Mouse (Mus musculus) stomach, postnatal 0 days (tissue): ENCODE results near the gene Gnb2. TPM values are rescaled to one million over a fixed set of nuclear protein-coding genes. Genes with fewer than 3 reads are reported as not detected.

ENCODE experiments used
- ATAC-seq: fragments of 200-750 bp; cut with Nextera tagmentation; 2 replicates; pipeline ENCODE4 v1.8.0; 2017; ENCODE audit not compliant: low FRiP score, low TSS enrichment
- DNase-seq: peaks from one replicate; pipeline ENCODE4 v3.0.0-alpha.2; 2016; ENCODE audit warnings: low spot score
- H3K27ac ChIP-seq: fragments of 300-500 bp; sonication (generic); replicated peaks from 2 replicates; pipeline ENCODE4 v1.5.1; 2014; ENCODE audit warnings: mild to moderate bottlenecking, control low read depth
- H3K27me3 ChIP-seq: fragments of 300-500 bp; sonication (generic); 2 replicates; pipeline ENCODE4 v1.6.1; 2014; ENCODE audit warnings: low read length; ENCODE audit not compliant: control insufficient read depth, insufficient read depth
- H3K36me3 ChIP-seq: fragments of 300-500 bp; sonication (generic); 2 replicates; pipeline ENCODE4 v1.6.1; 2014; ENCODE audit warnings: low read length, mixed read lengths; ENCODE audit not compliant: control insufficient read depth, insufficient read depth
- H3K4me1 ChIP-seq: fragments of 300-500 bp; sonication (generic); replicated peaks from 2 replicates; pipeline ENCODE4 v1.6.1; 2014; ENCODE audit warnings: antibody characterized with exemption; ENCODE audit not compliant: control insufficient read depth, insufficient read depth
- H3K4me2 ChIP-seq: fragments of 300-500 bp; sonication (generic); replicated peaks from 2 replicates; pipeline ENCODE4 v1.6.1; 2014; ENCODE audit warnings: low read depth, mild to moderate bottlenecking, control low read depth, moderate library complexity
- H3K4me3 ChIP-seq: fragments of 300-500 bp; sonication (generic); 2 replicates; pipeline ENCODE4 v1.5.1; 2014; ENCODE audit warnings: low read depth, low read length, control low read depth
- H3K9ac ChIP-seq: fragments of 300-500 bp; sonication (generic); 2 replicates; pipeline ENCODE4 v1.6.1; 2014; ENCODE audit warnings: mild to moderate bottlenecking, low read length, control low read depth, mixed read lengths
- H3K9me3 ChIP-seq: fragments of 300-500 bp; sonication (generic); 2 replicates; pipeline ENCODE4 v1.6.1; 2016; ENCODE audit warnings: low read length; ENCODE audit not compliant: control insufficient read depth
- CTCF ChIP-seq: IDR thresholded peaks from 2 replicates; pipeline ENCODE4 v1.5.1; 2016; ENCODE audit warnings: antibody characterized with exemption, low read depth, mild to moderate bottlenecking, moderate library complexity
- EP300 ChIP-seq: optimal IDR thresholded peaks from 2 replicates; pipeline ENCODE3; 2016; ENCODE audit warnings: antibody characterized with exemption
- WGBS: fragments of 180-500 bp; shearing (Covaris S2); extraction: QIAGEN DNeasy Blood & Tissue Kit; methylation state at CpG from one replicate; pipeline ENCODE4 v1.1.7; 2014; 5-methylcytosine and 5-hydroxymethylcytosine counted together
- polyA plus RNA-seq: library from polyadenylated mRNA; unstranded; fragments of >200 nt; fragmentation: Nextera tagmentation; extraction: Ambion mirVana; gene quantifications from 2 replicates; pipeline ENCODE4 v1.2.1, GENCODE M21; 2015

Gnb2 gene
- polyA plus RNA-seq, 1 experiment from 2014 or later: 345 TPM

DNA sequence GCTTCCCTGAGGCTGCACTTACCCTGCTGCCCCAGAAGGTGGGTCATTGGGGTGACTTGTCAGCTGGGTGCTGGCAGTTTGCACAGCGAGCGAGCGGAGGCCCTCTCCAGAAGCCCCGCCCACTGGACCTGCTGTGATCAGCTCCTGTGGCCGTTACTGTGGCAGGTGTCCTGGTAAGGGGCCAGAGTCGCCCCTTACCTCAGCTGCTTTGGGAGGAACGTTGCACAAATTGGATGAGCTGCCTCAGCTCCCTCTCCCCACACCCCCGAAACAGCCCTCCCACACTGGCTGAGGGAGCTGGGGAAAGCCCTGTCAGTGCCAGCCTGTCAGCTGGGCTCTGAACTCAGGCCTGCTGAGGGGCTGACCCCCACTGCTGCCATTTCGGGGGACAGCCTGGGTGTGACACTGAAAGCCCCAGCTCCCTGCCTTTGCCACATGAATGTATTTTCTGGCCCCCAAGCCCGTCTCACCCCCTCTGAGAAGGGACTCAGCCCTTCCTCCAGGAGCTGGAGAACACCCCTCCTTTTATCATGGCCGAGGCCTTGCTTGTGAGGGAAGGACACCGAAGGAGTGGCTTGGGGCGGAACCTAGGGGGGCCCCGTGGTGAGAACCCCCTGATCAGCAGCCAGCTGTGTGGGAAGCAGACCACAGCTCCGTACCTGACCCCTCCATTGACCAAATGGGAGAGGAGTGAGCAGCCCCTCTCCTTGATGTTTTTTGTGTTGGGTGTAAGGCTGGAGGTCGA lies 6.9 kb downstream of the Gnb2 start:
- H3K9me3 ChIP-seq: no peaks in the 10 kb centered on the region
- no peak overlapping the region for H3K4me3 ChIP-seq
- TF ChIP-seq CTCF: peak; percentile 32
- no peak for TF ChIP-seq EP300
- no peak overlapping the region for H3K4me2 ChIP-seq
- no peaks in the 10 kb centered on the region for H3K27me3 ChIP-seq
- DNase-seq (peak; percentile 82), ATAC-seq (peak; percentile 55)
- H3K4me1 ChIP-seq: peaks cover 2% of the 10 kb centered on the region
- peaks cover 63% of the 10 kb centered on the region for H3K36me3 ChIP-seq
- WGBS: 40% methylated on average over 16 of the region's 16 CpGs
- no peak overlapping the region; the same call in 1 of the 2 replicates for H3K9ac ChIP-seq
- 0 out of 2 replicates have a peak overlapping the region, but pooled peaks have one; percentile 2 for H3K27ac ChIP-seq

DNA sequence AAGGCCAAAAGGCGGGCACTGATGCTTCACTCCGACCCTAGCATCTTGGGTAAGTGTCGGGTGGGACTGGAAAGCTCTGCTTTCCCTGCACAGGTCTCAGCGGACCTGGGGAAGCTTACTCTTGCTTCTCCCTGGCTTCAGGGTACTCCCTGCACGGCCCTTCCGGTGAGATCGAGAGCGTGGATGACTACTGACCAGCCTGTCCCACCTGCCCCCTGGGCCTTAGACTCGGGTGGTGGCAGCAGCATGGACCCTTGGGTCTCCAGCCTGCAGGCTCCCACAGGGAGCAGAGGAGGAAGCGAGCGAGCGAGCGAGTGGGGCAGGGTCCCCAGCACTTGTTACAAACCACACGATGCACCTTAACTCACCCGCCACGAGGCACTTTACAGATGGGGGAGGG lies 7.8 kb downstream of the Gnb2 start:
- Histone ChIP-seq H3K27ac (no peak overlapping the region), H3K9me3 (no peaks in the 10 kb centered on the region), H3K27me3 (no peaks in the 10 kb centered on the region), H3K4me1 (peaks cover 2% of the 10 kb centered on the region), H3K4me2 (no peak overlapping the region), H3K9ac (no peak overlapping the region), H3K4me3 (no peak overlapping the region), H3K36me3 (peaks cover 72% of the 10 kb centered on the region)
- TF ChIP-seq EP300 (no peak), CTCF (no peak)
- DNase-seq (no peak), ATAC-seq (no peak)
- 70% methylated on average over 16 of the region's 16 CpGs for WGBS

DNA sequence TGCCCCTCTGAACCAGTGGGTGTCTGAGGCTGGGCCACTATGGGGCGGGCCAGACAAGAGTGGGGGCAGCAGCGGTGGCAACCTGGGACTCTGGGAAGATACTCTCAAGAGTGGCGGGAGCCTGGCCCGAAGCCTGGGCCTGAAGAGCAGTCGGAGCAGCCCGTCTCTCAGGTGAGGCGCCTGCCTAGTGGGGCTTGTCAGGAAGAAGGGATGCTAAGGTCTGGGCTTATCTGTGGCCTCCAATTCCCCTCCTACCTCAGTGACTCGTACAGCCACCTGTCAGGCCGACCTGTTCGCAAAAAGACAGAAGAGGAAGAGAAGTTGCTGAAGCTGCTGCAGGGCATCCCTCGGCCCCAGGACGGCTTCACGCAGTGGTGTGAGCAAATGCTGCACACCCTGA lies 8.6 kb downstream of the Gnb2 start:
- no peak for TF ChIP-seq EP300
- no peak for TF ChIP-seq CTCF
- Histone ChIP-seq H3K4me1 (no peaks in the 10 kb centered on the region), H3K36me3 (peaks cover 76% of the 10 kb centered on the region), H3K27ac (no peak overlapping the region), H3K4me2 (no peak overlapping the region), H3K4me3 (no peak overlapping the region), H3K27me3 (no peaks in the 10 kb centered on the region), H3K9me3 (no peaks in the 10 kb centered on the region), H3K9ac (no peak overlapping the region)
- ATAC-seq (no peak), DNase-seq (no peak)
- WGBS: 83% methylated on average over 9 of the region's 13 CpGs

DNA sequence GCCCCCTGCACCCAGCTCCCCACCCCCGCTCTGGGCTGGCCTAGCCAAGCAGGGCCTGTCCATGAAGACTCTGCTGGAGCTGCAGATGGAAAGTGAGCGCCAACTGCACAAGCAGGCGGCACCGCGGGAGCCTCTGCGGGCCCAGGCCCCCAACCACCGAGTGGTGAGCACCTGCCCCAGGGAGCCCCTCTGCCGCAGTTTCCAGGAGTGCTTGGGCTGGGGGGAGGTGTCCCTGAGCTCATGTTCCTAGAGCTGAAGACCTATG lies 9.1 kb downstream of the Gnb2 start:
- Histone ChIP-seq H3K9me3 (no peaks in the 10 kb centered on the region), H3K36me3 (peaks cover 71% of the 10 kb centered on the region), H3K4me1 (no peaks in the 10 kb centered on the region), H3K27ac (no peak overlapping the region), H3K9ac (no peak overlapping the region), H3K27me3 (no peaks in the 10 kb centered on the region), H3K4me3 (no peak overlapping the region), H3K4me2 (no peak overlapping the region)
- ATAC-seq: no peak
- WGBS: 93% methylated on average over 8 of the region's 8 CpGs
- TF ChIP-seq EP300 (no peak), CTCF (no peak)
- no peak for DNase-seq

DNA sequence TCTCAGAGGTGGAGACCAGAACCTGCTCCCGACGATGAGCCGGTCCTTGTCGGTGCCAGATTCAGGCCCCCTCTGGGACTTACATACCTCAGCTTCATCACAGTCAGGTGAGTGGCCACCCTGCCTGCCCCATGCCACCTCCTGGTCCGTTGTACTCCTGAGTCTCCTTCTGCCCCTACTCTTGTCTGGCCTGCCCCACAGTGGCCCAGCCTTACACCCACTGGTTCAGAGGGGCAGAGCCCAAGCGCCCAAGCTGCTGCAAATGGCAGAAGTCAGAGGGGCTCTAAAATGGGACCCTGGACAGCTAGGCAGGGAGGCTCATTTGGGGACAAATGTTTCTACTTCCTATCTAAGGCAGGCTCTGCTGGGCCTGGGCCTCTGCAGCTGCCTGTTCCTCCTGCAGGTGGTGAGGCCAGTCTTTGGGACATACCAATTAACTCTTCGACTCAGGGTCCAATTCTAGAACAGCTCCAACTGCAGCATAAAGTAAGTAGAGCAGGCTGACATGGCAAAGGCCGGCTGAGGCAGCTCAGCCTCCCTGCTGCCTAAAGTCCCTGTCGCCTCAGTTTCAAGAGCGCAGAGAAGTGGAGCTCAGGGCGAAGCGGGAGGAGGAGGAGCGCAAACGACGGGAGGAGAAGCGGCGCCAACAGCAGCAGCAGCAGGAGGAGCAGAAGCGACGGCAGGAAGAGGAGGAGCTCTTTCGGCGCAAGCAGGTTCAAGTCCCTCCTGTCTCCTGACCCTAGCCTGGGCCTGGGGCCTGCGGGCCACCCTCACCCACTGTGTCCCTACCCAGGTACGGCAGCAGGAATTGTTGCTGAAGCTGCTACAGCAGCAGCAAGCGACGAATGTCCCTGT lies 9.7 kb downstream of the Gnb2 start:
- no peak overlapping the region for H3K27ac ChIP-seq
- H3K9me3 ChIP-seq: no peaks in the 10 kb centered on the region
- no peaks in the 10 kb centered on the region for H3K27me3 ChIP-seq
- no peak overlapping the region for H3K4me3 ChIP-seq
- no peak for ATAC-seq
- H3K9ac ChIP-seq: no peak overlapping the region
- TF ChIP-seq CTCF: peak; percentile 22; the same call in 1 of the 2 replicates
- TF ChIP-seq EP300: no peak
- H3K36me3 ChIP-seq: peaks cover 69% of the 10 kb centered on the region
- no peak for DNase-seq
- WGBS: 79% methylated on average over 25 of the region's 25 CpGs
- no peak overlapping the region for H3K4me2 ChIP-seq
- H3K4me1 ChIP-seq: no peaks in the 10 kb centered on the region

DNA sequence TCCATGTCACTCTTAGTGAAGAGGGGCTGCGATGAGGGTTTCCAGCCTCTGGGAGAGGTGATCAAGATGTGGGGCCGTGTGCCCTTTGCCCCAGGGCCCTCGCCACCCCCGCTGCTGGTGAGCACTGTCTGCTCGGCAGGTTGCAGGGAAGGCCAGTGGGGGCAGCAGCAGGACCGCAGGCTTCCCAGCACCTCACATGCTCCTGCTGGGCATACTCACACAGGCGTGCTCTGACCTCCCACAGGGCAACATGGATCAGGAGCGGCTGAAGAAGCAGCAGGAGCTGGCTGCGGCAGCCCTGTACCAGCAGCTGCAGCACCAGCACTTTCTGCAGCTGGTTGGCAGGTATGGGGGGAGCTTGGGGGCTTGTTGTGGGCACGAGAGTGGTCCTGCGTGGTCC lies 10.6 kb downstream of the Gnb2 start:
- no peak overlapping the region for H3K9ac ChIP-seq
- H3K27me3 ChIP-seq: no peaks in the 10 kb centered on the region
- no peak overlapping the region for H3K27ac ChIP-seq
- H3K4me2 ChIP-seq: no peak overlapping the region
- no peaks in the 10 kb centered on the region for H3K9me3 ChIP-seq
- ATAC-seq (no peak), DNase-seq (no peak)
- peaks cover 61% of the 10 kb centered on the region for H3K36me3 ChIP-seq
- 74% methylated on average over 11 of the region's 11 CpGs for WGBS
- TF ChIP-seq CTCF (no peak), EP300 (no peak)
- H3K4me1 ChIP-seq: no peaks in the 10 kb centered on the region
- no peak overlapping the region for H3K4me3 ChIP-seq
